Mouse (Mus musculus) ES-Bruce4 (cell line): ENCODE data around the gene Atl2. TPM values are rescaled to one million over a fixed set of nuclear protein-coding genes. Genes with fewer than 3 reads are reported as not detected.

Source experiments
- H3K27ac ChIP-seq: 2 replicates; pipeline ENCODE4 v1.5.1; 2012; ENCODE audit warnings: low read length, inconsistent platforms; ENCODE audit not compliant: insufficient read depth
- H3K27me3 ChIP-seq: 2 replicates; pipeline ENCODE4 v1.6.1; 2012; ENCODE audit warnings: mild to moderate bottlenecking, low read length, inconsistent platforms; ENCODE audit not compliant: control insufficient read depth, poor library complexity, insufficient read depth, severe bottlenecking
- H3K36me3 ChIP-seq: 2 replicates; pipeline ENCODE4 v1.6.1; 2012; ENCODE audit warnings: inconsistent platforms, mild to moderate bottlenecking, low read length, moderate library complexity; ENCODE audit not compliant: control insufficient read depth, poor library complexity, insufficient read depth, severe bottlenecking
- H3K4me1 ChIP-seq: one replicate; pipeline ENCODE4 v1.8.1; 2011; ENCODE audit warnings: low read length; ENCODE audit not compliant: control insufficient read depth, insufficient read depth
- H3K4me3 ChIP-seq: 2 replicates; pipeline ENCODE4 v1.5.1; 2011; ENCODE audit warnings: low read depth, mild to moderate bottlenecking, low read length
- H3K9ac ChIP-seq: 2 replicates; pipeline ENCODE4 v1.6.1; 2012; ENCODE audit warnings: low read depth, mild to moderate bottlenecking, inconsistent platforms; ENCODE audit not compliant: poor library complexity, severe bottlenecking
- H3K9me3 ChIP-seq: replicated peaks from 2 replicates; pipeline ENCODE4 v1.6.1; 2012; ENCODE audit warnings: mild to moderate bottlenecking, low read length, inconsistent platforms; ENCODE audit not compliant: control insufficient read depth, poor library complexity, insufficient read depth, severe bottlenecking
- CTCF ChIP-seq: IDR thresholded peaks from one replicate; pipeline ENCODE4 v1.8.1; 2011; ENCODE audit warnings: low read depth, low read length
- EP300 ChIP-seq: IDR thresholded peaks from 2 replicates; pipeline ENCODE4 v1.6.1; 2011; ENCODE audit warnings: low read depth, low read length; ENCODE audit not compliant: insufficient read depth
- POLR2A ChIP-seq: IDR thresholded peaks from one replicate; pipeline ENCODE4 v1.8.1; 2011; ENCODE audit warnings: low read length; ENCODE audit not compliant: insufficient read depth
- polyA plus RNA-seq: library from polyadenylated mRNA; stranded (reverse); fragments of >200 nt; gene quantifications from 2 replicates; pipeline ENCODE4 v1.2.4, GENCODE M21; 2011; ENCODE audit warnings: low read depth; ENCODE audit not compliant: missing spikeins, insufficient read depth, insufficient read length

Atl2 gene
- polyA plus RNA-seq, 1 experiment: 91.1 TPM

DNA sequence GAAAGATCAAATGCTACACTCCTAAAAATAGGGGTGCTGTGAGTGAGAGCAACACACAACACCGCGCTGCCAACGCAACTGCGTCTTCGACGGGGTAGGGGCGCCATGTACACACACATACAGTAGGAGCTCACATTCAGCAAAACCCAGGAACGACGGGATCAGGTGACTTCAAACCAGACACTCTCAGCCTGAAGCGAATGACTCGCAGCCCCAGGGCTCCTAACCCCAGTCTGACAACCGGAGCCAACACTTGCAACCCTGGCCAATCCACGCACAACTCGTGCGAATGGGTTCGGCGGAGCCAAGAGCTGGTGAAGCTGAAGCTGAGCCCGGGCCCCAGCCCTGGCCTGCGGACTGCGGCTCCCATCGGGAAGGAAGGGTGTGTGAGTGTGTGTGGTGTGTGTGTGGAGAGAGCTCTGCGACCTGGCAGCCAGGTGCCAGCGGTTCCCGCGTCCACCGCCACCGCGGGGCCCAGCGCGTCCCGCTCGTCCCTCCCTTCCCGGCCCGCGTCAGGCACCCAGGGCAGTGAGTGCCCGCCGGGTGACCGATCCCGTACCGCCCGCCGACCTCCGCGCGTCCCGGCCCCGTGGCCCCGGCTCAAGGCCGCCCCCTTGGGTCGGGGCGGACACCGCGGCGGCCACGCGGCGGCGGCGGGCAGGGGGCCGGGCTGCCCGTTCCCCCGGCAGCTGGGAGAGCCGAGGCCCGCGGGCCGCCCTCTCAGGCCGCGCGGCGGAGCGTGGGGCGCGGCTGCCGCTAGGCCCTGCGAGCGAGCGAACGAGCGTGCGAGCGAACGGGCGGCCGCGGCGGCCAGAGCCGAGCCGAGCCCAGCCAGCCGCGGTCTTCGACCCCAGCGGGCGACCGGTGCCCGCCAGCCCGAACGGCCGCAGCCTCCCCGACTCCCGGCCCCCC lies 696 bp downstream of the Atl2 start:
- peak overlapping the region; percentile 93 for H3K9ac ChIP-seq
- H3K36me3 ChIP-seq: no peaks in the 10 kb centered on the region
- no peak overlapping the region for H3K27ac ChIP-seq
- peaks cover 5% of the 10 kb centered on the region for H3K4me1 ChIP-seq
- H3K4me3 ChIP-seq: peak overlapping the region; percentile 69
- no peaks in the 10 kb centered on the region for H3K27me3 ChIP-seq
- H3K9me3 ChIP-seq: no peaks in the 10 kb centered on the region
- TF ChIP-seq POLR2A: no peak

DNA sequence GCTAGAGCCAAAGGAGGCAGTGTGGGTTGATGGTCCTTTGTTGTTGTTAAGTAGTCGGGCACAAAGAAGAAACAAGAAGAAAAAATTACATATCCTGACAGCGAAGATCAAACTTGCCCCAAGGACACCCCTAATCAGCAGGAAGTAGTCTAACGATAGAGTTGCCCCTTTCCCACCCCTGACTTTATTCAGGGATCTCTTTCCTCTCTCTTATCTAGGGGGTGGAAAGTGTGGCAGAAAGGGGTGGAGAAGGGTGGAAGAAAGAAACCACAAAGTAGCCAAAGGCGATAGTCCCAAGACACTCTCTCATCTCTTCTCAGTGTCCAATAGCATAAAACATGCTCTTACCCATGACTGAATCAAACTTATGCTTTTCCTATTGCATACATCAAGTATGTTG lies 1.9 kb downstream of the Atl2 start:
- no peak overlapping the region for H3K4me3 ChIP-seq
- peaks cover 5% of the 10 kb centered on the region for H3K4me1 ChIP-seq
- no peak overlapping the region for H3K27ac ChIP-seq
- TF ChIP-seq POLR2A: no peak
- no peak for TF ChIP-seq CTCF
- TF ChIP-seq EP300: no peak
- H3K27me3 ChIP-seq: no peaks in the 10 kb centered on the region
- H3K36me3 ChIP-seq: no peaks in the 10 kb centered on the region
- no peaks in the 10 kb centered on the region for H3K9me3 ChIP-seq
- no peak overlapping the region for H3K9ac ChIP-seq

DNA sequence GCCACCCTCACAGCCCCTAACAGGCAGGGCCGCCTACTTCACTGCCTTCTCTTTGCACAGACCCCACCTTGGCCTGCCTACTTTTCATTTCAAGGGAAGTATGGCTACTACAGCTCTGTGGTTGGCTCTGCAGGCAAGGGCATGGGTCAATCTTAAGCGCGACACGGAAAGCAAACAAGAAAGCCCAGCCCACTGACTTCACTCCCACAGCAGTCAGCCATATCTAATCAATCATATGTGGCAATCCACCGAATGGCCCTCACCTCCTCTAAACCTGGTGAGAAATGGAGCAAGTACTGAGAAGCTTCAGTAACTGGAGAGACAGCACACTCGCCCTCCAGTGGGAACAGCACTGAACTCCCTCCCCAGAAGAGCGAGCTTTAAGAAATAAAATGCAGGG lies 4.0 kb downstream of the Atl2 start:
- no peaks in the 10 kb centered on the region for H3K9me3 ChIP-seq
- no peak overlapping the region for H3K27ac ChIP-seq
- H3K36me3 ChIP-seq: no peaks in the 10 kb centered on the region
- peaks cover 3% of the 10 kb centered on the region for H3K4me1 ChIP-seq
- TF ChIP-seq POLR2A (no peak), CTCF (no peak), EP300 (no peak)
- H3K4me3 ChIP-seq: no peak overlapping the region; the same call in 1 of the 2 replicates
- no peak overlapping the region for H3K9ac ChIP-seq
- no peaks in the 10 kb centered on the region for H3K27me3 ChIP-seq

DNA sequence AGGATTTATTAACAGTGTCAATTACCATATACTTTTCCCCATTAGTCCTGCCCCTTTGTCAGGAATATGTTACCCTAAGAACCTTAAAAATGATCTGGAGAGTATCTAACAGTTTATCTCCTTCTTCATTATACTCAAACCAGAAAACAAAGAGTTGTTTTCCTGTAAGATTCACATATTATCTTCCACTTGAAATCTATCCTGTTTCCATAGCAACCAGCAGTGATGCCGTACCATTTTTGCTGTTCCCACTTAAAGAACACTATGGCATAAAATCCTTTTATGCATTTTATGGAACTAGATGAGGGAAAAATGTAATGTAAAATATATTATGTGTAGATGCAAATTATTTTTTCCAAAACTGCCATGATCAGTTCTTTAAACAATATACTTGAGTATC lies 8.0 kb downstream of the Atl2 start:
- no peak overlapping the region for H3K27ac ChIP-seq
- no peaks in the 10 kb centered on the region for H3K36me3 ChIP-seq
- peaks cover 3% of the 10 kb centered on the region for H3K4me1 ChIP-seq
- no peaks in the 10 kb centered on the region for H3K27me3 ChIP-seq
- no peak for TF ChIP-seq EP300
- no peak for TF ChIP-seq POLR2A
- no peak for TF ChIP-seq CTCF
- no peak overlapping the region for H3K4me3 ChIP-seq
- H3K9ac ChIP-seq: no peak overlapping the region
- H3K9me3 ChIP-seq: no peaks in the 10 kb centered on the region

DNA sequence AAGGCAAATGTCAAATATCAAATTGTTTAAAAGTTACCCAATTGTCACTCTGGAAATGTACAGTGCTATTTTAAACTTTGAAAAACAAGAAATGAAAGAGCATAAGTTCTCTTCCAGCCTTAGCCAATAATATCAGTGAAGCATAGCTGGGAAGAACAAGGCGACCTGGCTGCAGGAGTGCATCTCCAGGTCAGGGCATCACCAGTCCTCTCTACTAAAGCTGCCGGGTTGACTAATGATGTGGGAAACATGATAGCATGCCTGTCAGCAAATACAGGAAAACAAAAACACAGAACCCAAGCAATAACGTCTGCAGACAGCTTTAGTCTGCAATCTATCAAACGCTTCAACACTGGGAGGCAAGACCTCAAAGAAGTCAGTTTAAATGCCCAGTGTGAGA lies 12.7 kb downstream of the Atl2 start:
- Histone ChIP-seq H3K9ac (no peak overlapping the region), H3K4me3 (no peak overlapping the region), H3K27me3 (no peaks in the 10 kb centered on the region), H3K9me3 (no peaks in the 10 kb centered on the region), H3K36me3 (no peaks in the 10 kb centered on the region), H3K4me1 (no peaks in the 10 kb centered on the region), H3K27ac (no peak overlapping the region)
- TF ChIP-seq CTCF (no peak), POLR2A (no peak), EP300 (no peak)

DNA sequence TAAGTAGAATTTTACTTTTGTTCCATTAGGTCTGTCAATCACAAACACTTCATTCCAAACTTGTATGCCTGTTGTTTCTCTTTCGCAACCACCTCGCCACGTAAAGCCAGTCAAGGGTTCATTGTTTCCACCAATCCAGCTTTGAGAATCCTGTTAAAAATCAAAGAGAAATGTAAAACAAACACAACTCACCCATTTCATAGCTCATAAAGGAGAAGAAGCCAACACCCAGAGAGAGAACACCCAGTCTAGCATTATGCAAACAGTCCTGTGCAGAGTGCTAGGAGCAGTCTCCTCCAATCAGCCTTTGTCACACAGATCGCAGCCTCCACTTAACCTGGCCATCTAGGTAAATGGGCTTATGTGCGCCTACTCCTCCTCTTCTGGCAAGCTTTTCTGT lies 30.9 kb downstream of the Atl2 start:
- TF ChIP-seq EP300 (no peak), CTCF (no peak), POLR2A (no peak)
- no peak overlapping the region for H3K4me3 ChIP-seq
- H3K27me3 ChIP-seq: no peaks in the 10 kb centered on the region
- no peaks in the 10 kb centered on the region for H3K9me3 ChIP-seq
- H3K9ac ChIP-seq: no peak overlapping the region
- H3K27ac ChIP-seq: no peak overlapping the region
- no peaks in the 10 kb centered on the region for H3K4me1 ChIP-seq
- peaks cover 37% of the 10 kb centered on the region for H3K36me3 ChIP-seq
